Mouse (Mus musculus) G1E (cell line): ENCODE measurements at regions not wholly inside any gene's neighbourhood (a gene's known extent, or its start where the extent isn't known, plus 50 kb on each side); places are given as distances from the start of the nearest gene placed in this dataset.

ENCODE experiments used
- CTCF ChIP-seq: IDR thresholded peaks from 2 replicates; pipeline ENCODE4 v1.5.1; 2012; ENCODE audit warnings: low read depth, low read length, inconsistent platforms, mixed read lengths
- GATA1 ChIP-seq: IDR thresholded peaks from 2 replicates; pipeline ENCODE4 v1.6.1; 2012; ENCODE audit warnings: borderline replicate concordance, low read length, inconsistent platforms, mixed read lengths
- GATA2 ChIP-seq: IDR thresholded peaks from 2 replicates; pipeline ENCODE4 v1.6.1; 2012; ENCODE audit warnings: low read depth, low read length, inconsistent platforms, borderline replicate concordance
- TAL1 ChIP-seq: conservative IDR thresholded peaks from 2 replicates; pipeline ENCODE4 v1.6.1; 2012; ENCODE audit warnings: low read depth, low read length, inconsistent platforms, mixed read lengths

- TF ChIP-seq CTCF (no peak), TAL1 (no peak), GATA1 (no peak), GATA2 (no peak)
Measured at GRCm38 (mm10) chr6:51788156-51788555, 224.2 kb downstream of the Skap2 start.
